In genomic region chr8:126157452-126158185, GRCm38 (mm10) we compare ENCODE assay signal across 8 mouse cellular contexts.
A peak's percentile ranks its signal among the peaks of the same experiment; 100 is the strongest.
DNase-seq lines count a peak whose midpoint lies in the region; ATAC-seq and TF ChIP-seq lines count a peak whose summit lies in the region.

No protein-coding gene starts in this region.

- H3K9ac ChIP-seq in heart, embryonic 12.5 days, result no peak overlapping the region
- no peak overlapping the region for H3K9ac ChIP-seq in CH12.LX (ENCODE audit: insufficient read depth, low read depth)
- no peak overlapping the region for H3K9ac ChIP-seq in kidney, postnatal 0 days (ENCODE audit: low read depth, low read length)
- H3K9ac ChIP-seq in stomach, embryonic 15.5 days, result no peak overlapping the region
- H3K9ac ChIP-seq in forebrain, embryonic 14.5 days (ENCODE audit: low read length), result no peak overlapping the region

- TF ChIP-seq POLR2A in CH12.LX (IDR thresholded peaks at IDR 0.05; ENCODE audit: low read depth, low read length), result no peak

- H3K79me2 ChIP-seq in CH12.LX (replicated peaks; ENCODE audit: control insufficient read depth, extremely low read depth, insufficient read depth, poor library complexity, severe bottlenecking), result no peaks in the 10 kb centered on the region

- intact Hi-C loops in heart, postnatal 36 days (cut with DNase I), result no loop called here

- no peak overlapping the region for H3K4me3 ChIP-seq in heart, embryonic 12.5 days
- no peak overlapping the region for H3K4me3 ChIP-seq in CH12.LX (replicated peaks in 1 of 3; ENCODE audit: low read depth in 2 of 3, low read length in 2 of 3, poor library complexity in 1 of 3)
- H3K4me3 ChIP-seq in kidney, postnatal 0 days (replicated peaks; ENCODE audit: low read depth, low read length), result no peak overlapping the region
- H3K4me3 ChIP-seq in stomach, embryonic 15.5 days (replicated peaks), result no peak overlapping the region
- no peak overlapping the region for H3K4me3 ChIP-seq in forebrain, embryonic 14.5 days (ENCODE audit: low read depth, low read length)

- no peaks in the 10 kb centered on the region; the same call in 1 of the 2 replicates for H3K27me3 ChIP-seq in heart, embryonic 12.5 days (replicated peaks)
- H3K27me3 ChIP-seq in CH12.LX (replicated peaks), result peaks cover 54% of the 10 kb centered on the region
- H3K27me3 ChIP-seq in kidney, postnatal 0 days (ENCODE audit: insufficient read depth, low read length), result no peaks in the 10 kb centered on the region
- H3K27me3 ChIP-seq in stomach, embryonic 15.5 days (replicated peaks), result no peaks in the 10 kb centered on the region
- H3K27me3 ChIP-seq in forebrain, embryonic 14.5 days (replicated peaks; ENCODE audit: control insufficient read depth, insufficient read depth, low read length), result no peaks in the 10 kb centered on the region

- no peaks in the 10 kb centered on the region for H3K36me3 ChIP-seq in heart, embryonic 12.5 days
- H3K36me3 ChIP-seq in CH12.LX (replicated peaks in 1 of 2; ENCODE audit: control insufficient read depth in 1 of 2, insufficient read depth in 1 of 2, low read length in 1 of 2), result no peaks in the 10 kb centered on the region
- no peaks in the 10 kb centered on the region for H3K36me3 ChIP-seq in kidney, postnatal 0 days (ENCODE audit: insufficient read depth, low read length)
- no peaks in the 10 kb centered on the region for H3K36me3 ChIP-seq in stomach, embryonic 15.5 days
- H3K36me3 ChIP-seq in forebrain, embryonic 14.5 days (ENCODE audit: control insufficient read depth, insufficient read depth, low read length), result no peaks in the 10 kb centered on the region

- in situ Hi-C loops in CH12.LX (cut with MboI; ENCODE audit: low pct_ligation_motif_present, low pct_unique_long_range_greater_than_20kb, low sequenced_read_pairs), result no loop called here

- no peak; the same call in 1 of the 2 replicates for TF ChIP-seq RAD21 in CH12.LX (IDR thresholded peaks at IDR 0.05; ENCODE audit: low read depth, low read length)

- no peak for TF ChIP-seq EP300 in CH12.LX (IDR thresholded peaks at IDR 0.05; ENCODE audit: low read length)

- TF ChIP-seq CTCF in CH12.LX (conservative IDR thresholded peaks at IDR 0.05 in 1 of 2, IDR thresholded peaks at IDR 0.05 in 1 of 2; ENCODE audit: low read depth in 2 of 2, low read length in 2 of 2), result peak; percentile 43 to 58; a peak in 3 of 4 replicates
- TF ChIP-seq CTCF in kidney, postnatal 0 days (IDR thresholded peaks at IDR 0.05; ENCODE audit: low read depth), result peak; percentile 51

- H3K4me1 ChIP-seq in heart, embryonic 12.5 days (replicated peaks), result peaks cover 12% of the 10 kb centered on the region
- H3K4me1 ChIP-seq in CH12.LX (ENCODE audit: control insufficient read depth in 1 of 2, insufficient read depth in 2 of 2), result no peaks in the 10 kb centered on the region
- no peaks in the 10 kb centered on the region for H3K4me1 ChIP-seq in kidney, postnatal 0 days (replicated peaks; ENCODE audit: insufficient read depth, low read length)
- peaks cover 7% of the 10 kb centered on the region; the same call in 1 of the 2 replicates for H3K4me1 ChIP-seq in stomach, embryonic 15.5 days
- 0 out of 2 replicates have a peak, but pooled peaks cover under 1% of the 10 kb centered on the region for H3K4me1 ChIP-seq in forebrain, embryonic 14.5 days (ENCODE audit: control insufficient read depth, insufficient read depth, low read length)

- DNase-seq in heart, postnatal 36 days, result peak; percentile 9 to 15
- DNase-seq in CH12.LX (ENCODE audit: extremely low read depth), result peak; percentile 31
- DNase-seq in cerebellum, adult 18-20 months, result peak; percentile 74 to 78
- DNase-seq in kidney, postnatal 0 days (ENCODE audit: low spot score), result no peak
- DNase-seq in forebrain, embryonic 14.5 days (ENCODE audit: low spot score), result no peak
- DNase-seq in right cerebral cortex, postnatal 36 days (ENCODE audit: low spot score in 2 of 2), result no peak

- H3K4me2 ChIP-seq in heart, embryonic 12.5 days, result no peak overlapping the region
- no peak overlapping the region for H3K4me2 ChIP-seq in CH12.LX (ENCODE audit: insufficient read depth, low read depth, poor library complexity, severe bottlenecking)
- no peak overlapping the region for H3K4me2 ChIP-seq in kidney, postnatal 0 days (ENCODE audit: low read length)
- no peak overlapping the region for H3K4me2 ChIP-seq in stomach, embryonic 15.5 days
- H3K4me2 ChIP-seq in forebrain, embryonic 14.5 days (ENCODE audit: low read length), result no peak overlapping the region

- WGBS in heart, embryonic 12.5 days, result 65% methylated on average over 8 of the region's 8 CpGs
- 72% methylated on average over 8 of the region's 8 CpGs for WGBS in kidney, postnatal 0 days
- 61% methylated on average over 8 of the region's 8 CpGs for WGBS in stomach, embryonic 15.5 days
- WGBS in forebrain, embryonic 14.5 days, result 65% methylated on average over 8 of the region's 8 CpGs

- ATAC-seq in heart, embryonic 12.5 days (ENCODE audit: insufficient number of reproducible peaks, low FRiP score), result no peak
- no peak for ATAC-seq in kidney, postnatal 0 days (replicated peaks; ENCODE audit: low FRiP score, low read depth)
- peak; percentile 61 for ATAC-seq in stomach, embryonic 15.5 days (ENCODE audit: insufficient read depth, low FRiP score, low read depth)
- no peak for ATAC-seq in forebrain, embryonic 14.5 days

- H3K9me3 ChIP-seq in heart, embryonic 12.5 days (replicated peaks), result peaks cover 6% of the 10 kb centered on the region; the same call in 1 of the 2 replicates
- H3K9me3 ChIP-seq in CH12.LX (replicated peaks; ENCODE audit: low read length), result no peaks in the 10 kb centered on the region
- H3K9me3 ChIP-seq in kidney, postnatal 0 days (replicated peaks; ENCODE audit: low read length), result no peaks in the 10 kb centered on the region
- H3K9me3 ChIP-seq in stomach, embryonic 15.5 days, result no peaks in the 10 kb centered on the region
- no peaks in the 10 kb centered on the region for H3K9me3 ChIP-seq in forebrain, embryonic 14.5 days (replicated peaks; ENCODE audit: control insufficient read depth, low read length)

- dilution Hi-C loops in CH12.LX (cut with MboI; ENCODE audit: extremely low pct_ligation_motif_present, extremely low pct_unique_long_range_greater_than_20kb, low sequenced_read_pairs), result no loop called here

- no peak overlapping the region for H3K27ac ChIP-seq in heart, embryonic 12.5 days (ENCODE audit: poor library complexity, severe bottlenecking)
- H3K27ac ChIP-seq in CH12.LX (ENCODE audit: insufficient read depth, low read depth), result no peak overlapping the region
- no peak overlapping the region for H3K27ac ChIP-seq in kidney, postnatal 0 days
- no peak overlapping the region for H3K27ac ChIP-seq in stomach, embryonic 15.5 days
- H3K27ac ChIP-seq in forebrain, embryonic 14.5 days (ENCODE audit: low read depth, low read length), result no peak overlapping the region

TF ChIP-seq in CH12.LX, 34 proteins besides CTCF, POLR2A, EP300 and RAD21:
- TF ChIP-seq SMC3 (IDR thresholded peaks at IDR 0.05; ENCODE audit: low read depth, low read length) (0 out of 2 replicates have a peak, but pooled peaks have one; percentile 10), BHLHE40 (IDR thresholded peaks at IDR 0.05; ENCODE audit: low read depth, low read length) (no peak)

Comparison
In these comparisons a context has a peak if more than half of its experiments do, and no peak if none do; other contexts are left out.
1. DNase-seq: peak in heart, postnatal 36 days (2 of 2), CH12.LX (single experiment) and cerebellum, adult 18-20 months (2 of 2); none in kidney, postnatal 0 days (single experiment), forebrain, embryonic 14.5 days (single experiment) and right cerebral cortex, postnatal 36 days (0 of 2).